Mouse (Mus musculus) naive thymus-derived CD4-positive, alpha-beta T cell, adult 2 months (primary cell): Measurements from ENCODE around the gene Gramd1a.

Source experiments
- DNase-seq: peaks from one replicate; pipeline ENCODE4 v3.0.0-alpha.2; 2011; ENCODE audit warnings: low read depth

Gene Gramd1a

GRCm38 (mm10) chr7:31155296-31156033 lies at the start of gene Gramd1a:
Gene Gramd1a, minus strand, starts transcription at chr7:31155896.
- DNase-seq = peak; percentile 50

GRCm38 (mm10) chr7:31195591-31196307 lies 40.1 kb upstream of the Gramd1a start:
- no peak for DNase-seq

DNA sequence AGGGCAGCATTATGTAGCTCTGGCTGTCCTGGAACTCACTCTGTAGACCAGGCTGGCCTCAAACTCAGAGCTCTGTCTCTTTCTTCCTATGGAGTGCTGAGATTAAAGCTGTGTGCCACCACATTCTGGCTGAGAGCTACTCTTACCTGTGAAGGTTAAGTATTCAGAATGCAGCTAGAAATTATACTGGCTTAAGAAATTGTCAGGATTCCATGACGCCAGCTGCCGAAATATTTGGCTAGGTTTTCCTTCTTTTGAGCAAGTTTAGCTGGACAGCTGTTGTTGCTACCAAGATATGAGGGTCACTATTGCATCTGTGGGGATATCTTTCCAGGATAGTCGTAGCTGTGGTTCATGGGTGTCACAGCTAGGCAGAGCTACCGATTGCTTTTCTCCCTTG lies 29.0 kb upstream of the Gramd1a start:
- DNase-seq = no peak

DNA sequence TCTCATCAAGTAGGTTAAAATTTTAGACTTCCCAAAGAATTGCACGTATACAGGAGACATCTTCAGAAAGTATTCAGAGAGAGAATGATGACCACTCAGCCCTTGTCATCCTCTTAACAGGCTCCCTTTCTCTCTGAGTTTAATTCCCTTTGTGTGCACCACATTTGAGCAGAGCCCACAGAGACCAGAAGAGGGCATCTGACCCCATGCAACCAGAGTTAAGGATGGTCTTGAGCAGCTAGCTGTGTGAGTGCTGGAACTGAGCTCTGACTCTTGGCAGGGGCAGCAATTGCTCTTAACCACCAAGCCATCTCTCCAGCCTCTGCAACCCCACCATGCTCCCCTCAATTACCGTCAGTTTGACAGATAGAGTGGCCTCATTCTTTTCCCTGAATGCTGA lies 27.2 kb upstream of the Gramd1a start:
- no peak for DNase-seq

DNA sequence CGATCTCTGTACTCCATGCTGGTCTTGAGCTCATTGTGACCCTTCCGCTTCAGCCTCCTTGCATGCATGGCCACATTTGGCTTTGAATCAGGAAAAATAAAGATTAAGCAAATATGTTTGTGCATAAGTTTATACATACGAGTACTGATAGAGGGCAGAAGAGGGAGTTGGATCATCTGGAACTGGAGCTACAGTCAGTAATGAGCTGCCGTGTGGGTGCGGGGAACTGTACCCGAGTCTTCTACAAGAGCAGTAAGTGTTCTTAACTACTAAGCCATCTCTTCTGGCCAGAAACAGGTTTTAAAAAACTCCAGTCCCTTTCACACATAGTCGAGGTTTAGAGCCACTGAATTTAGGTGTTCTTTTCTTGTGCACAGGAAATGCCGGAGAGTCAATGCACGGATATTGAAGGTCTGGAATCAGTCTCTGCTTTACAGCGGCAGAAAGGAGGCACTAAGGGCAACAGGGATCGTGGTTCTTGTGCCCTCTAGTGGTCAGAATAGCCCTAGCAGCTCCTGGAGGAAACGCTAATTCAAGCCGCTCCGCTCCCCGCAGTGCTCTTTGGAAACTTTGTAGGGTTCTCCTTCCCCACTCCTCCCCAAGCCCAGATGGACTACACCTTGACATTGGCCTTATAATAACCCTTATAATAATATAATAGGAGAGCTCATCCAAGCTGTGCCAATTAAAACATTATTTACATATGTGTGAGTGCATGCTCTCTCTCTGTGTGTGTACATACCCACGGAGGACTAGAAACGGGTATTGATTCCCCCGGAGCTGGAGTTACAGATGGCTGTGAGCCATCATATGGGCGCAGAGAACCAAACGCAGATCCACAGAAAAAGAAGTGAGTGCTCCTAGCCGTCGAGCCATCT lies 21.4 kb upstream of the Gramd1a start:
- peak; percentile 91 for DNase-seq

DNA sequence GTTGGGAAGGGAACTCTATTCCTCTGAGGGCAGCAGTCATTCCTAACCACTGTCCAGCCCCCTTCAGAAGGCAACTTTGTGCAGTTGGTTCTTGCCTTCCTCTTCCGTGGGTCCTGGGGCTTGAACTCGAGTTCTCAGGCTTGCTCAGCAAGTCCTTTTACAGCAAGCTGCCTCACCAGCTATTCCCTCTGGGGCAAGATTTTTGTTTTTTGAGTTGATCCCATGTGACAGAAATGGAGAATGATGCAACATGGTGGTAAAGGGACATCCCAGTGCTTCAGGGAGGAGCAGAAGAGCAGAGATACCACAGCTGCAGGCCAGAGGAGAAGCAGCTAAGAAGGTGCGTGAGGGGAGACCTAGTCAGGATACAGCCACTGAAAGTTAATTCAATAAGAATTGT lies 19.4 kb upstream of the Gramd1a start:
- DNase-seq = no peak

- DNase-seq = peak; percentile 8
Observed at GRCm38 (mm10) chr7:31174466-31174865, 18.8 kb upstream of the Gramd1a start.

GRCm38 (mm10) chr7:31172238-31172637 lies 16.5 kb upstream of the Gramd1a start:
- DNase-seq = peak; percentile 89

DNA sequence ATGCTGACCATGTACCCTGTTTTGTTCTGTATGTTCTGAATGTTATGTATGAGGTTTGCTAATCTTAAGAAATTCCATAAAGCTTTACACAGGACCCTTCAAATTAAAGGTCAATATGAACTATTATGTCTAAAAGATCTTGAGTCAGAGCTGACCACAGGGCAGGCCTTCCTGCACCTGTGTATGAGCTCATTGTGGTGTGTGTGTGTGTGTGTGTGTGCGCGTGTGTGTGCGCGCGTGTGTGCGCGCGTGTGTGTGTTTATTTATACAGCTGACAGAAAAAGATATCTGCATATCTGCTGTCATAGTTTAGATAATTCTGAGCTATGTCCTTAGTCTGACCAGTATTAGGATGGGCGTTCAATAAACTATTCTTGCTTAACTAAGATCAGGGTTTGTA lies 14.8 kb upstream of the Gramd1a start:
- DNase-seq = no peak

- peak; percentile 68 for DNase-seq
Observed at GRCm38 (mm10) chr7:31168412-31168811, 12.7 kb upstream of the Gramd1a start.

GRCm38 (mm10) chr7:31164748-31165147 lies 9.1 kb upstream of the Gramd1a start:
- DNase-seq = no peak

GRCm38 (mm10) chr7:31163666-31164577 lies 8.2 kb upstream of the Gramd1a start:
- no peak for DNase-seq

GRCm38 (mm10) chr7:31162324-31162723 lies 6.6 kb upstream of the Gramd1a start:
- no peak for DNase-seq

DNA sequence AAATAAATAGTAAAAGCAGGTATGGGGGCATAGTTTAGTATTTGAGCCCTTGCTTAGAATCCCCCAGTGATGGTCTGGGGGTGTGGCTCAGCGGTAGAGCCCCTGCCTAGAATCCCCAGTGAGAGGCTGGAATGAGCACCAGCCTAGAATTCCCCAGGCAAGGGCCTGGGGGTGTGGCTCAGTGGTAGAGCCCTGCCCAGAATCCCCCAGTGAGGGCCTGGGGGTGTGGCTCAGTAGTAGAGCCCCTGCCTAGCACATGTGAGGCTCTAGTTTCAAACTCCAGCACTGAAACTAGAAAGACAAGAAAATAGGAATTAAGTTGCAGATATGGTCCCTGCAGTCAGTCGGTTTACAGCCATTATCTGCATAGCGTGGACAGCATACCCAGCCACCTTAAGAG lies 6.1 kb upstream of the Gramd1a start:
- no peak for DNase-seq

DNA sequence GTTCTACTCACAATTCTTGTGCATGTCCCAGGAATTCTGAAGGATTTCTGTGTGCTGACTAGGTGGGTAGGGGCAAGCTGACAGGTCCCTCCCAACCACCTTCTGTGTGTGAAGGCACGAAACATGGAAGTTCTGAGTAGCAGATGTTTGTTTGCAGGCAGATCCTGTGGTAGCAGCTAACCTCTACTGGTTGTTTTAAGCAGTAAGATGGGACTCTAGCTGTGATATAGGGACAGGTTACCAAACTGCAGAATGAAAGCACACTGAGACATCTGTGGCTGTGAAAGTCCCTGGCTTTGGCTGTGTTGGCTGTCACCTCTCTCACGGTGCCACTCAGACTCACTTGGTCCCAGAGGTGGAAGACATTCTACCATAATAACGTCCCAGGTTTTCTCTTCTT lies 5.5 kb upstream of the Gramd1a start:
- peak; percentile 56 for DNase-seq

GRCm38 (mm10) chr7:31160763-31161162 lies 5.1 kb upstream of the Gramd1a start:
- DNase-seq = peak; percentile 70

GRCm38 (mm10) chr7:31156034-31156928 lies 585 bp upstream of the Gramd1a start:
- peak; percentile 85 for DNase-seq

DNA sequence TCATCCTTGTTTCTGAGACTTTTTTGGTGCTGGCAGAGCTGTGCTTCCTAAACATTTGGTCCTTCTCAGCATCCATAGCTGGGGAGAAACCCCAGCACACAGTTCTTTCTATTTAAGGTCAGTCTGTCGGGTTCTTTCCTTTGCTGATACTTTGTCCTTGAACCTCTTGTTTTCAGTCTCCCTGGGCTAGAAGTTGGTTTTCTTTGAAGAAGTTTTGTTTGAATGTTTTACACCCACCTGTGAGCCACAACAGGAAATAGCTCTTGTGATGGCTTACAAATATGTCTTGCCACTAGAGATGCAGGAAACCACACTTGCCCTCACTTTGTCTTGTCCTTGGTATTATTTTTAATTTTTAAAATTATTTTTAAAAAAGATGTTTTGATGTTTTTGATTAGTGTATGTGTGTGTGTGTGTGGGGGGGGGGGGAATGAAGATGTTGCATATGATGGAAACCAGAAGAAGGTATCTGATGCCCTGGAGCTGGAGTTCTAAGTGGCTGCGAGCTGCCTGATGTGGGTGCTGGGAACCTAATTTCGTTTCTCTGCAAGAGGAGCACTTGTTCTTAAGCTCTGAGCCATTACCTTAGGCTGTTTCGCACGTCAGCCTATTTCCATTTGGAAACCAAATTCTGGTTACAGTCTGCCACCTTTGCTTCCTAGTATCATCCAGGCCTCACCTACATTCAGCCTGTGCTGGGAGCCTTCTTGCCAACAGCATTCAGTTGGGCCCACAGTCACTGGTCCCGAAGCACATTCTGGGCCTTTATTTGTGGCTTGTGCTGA lies 2.0 kb downstream of the Gramd1a start:
- DNase-seq = peak; percentile 85
